Mouse (Mus musculus) regulatory T cell (primary cell): ENCODE data around the gene 5430427O19Rik.

Experiments
- in situ Hi-C: fragments of 300-600 bp; cut with MboI, MseI; formaldehyde crosslinking; loops from one replicate; pipeline ENCODE4 v1.15.1; 2025; ENCODE audit warnings: high pct_unique_total_duplicates

The 5430427O19Rik gene

GRCm38 (mm10) chrX:85869914-85870483 is at the start of gene 5430427O19Rik:
Gene 5430427O19Rik, plus strand, starts transcription at chrX:85870354.
- in situ Hi-C loops: no loop called here

DNA sequence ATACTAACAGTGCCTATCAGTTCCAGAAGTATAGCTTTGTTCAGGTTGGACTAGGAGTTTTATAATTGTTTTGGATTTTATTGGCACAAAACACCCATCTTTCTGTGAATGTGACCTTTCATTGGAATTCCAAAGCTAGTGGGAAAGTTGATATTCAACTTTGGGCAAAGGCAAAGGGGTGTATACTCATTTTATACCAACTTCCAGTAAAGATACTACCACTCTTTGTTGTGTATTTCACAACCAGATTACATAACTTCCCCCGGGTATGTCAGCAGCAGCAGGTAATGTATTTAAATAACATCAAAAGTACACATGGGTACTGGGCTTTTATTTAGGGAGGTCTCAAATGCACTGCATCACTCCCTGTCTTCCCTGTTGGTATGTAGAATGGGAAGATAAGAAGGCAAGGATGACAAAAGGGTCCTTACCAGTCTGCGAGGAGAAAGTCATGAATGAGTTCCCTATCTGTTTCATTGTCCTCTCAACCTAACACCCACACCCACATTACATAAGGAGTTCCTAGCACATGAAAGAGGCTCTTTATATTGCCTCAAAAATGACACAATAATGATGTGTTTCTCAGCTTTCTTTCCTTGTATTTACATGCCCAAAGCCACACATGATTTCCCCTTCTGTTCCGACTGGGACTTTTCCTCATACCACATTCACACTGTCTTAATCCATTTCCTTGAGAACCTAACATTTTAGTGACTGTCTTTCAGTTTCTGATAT is 42.3 kb upstream of the 5430427O19Rik start:
- in situ Hi-C loops: no loop called here

DNA sequence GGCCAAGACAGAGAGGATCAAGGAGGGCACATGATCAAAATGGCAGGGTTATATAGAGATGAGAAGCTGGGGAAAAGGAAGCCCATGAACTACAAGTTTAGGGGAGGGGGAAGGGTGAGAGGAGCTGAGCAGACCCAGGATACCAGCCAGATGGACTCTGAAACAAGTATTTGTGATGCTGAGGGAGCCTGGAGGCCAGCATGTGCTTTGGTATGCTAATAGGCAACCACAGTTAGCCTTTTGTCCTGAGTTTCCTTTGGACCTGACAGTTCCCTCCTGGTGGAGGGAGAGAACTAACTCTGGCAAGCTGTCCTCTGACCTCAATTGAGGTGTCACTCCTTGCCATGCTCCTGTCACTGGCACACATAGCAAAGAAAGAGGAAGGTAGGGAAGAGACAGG is 41.2 kb upstream of the 5430427O19Rik start:
- in situ Hi-C loops: no loop called here

GRCm38 (mm10) chrX:85839174-85839573 is 31.0 kb upstream of the 5430427O19Rik start:
- in situ Hi-C loops: loop anchor here (10.0 kb wide), 1 partner anchor 1034 kb away; no protein-coding TSS in a partner anchor

GRCm38 (mm10) chrX:85855938-85856337 is 14.2 kb upstream of the 5430427O19Rik start:
- in situ Hi-C loops: no loop called here

GRCm38 (mm10) chrX:85857169-85857568 is 13.0 kb upstream of the 5430427O19Rik start:
- in situ Hi-C loops: no loop called here

DNA sequence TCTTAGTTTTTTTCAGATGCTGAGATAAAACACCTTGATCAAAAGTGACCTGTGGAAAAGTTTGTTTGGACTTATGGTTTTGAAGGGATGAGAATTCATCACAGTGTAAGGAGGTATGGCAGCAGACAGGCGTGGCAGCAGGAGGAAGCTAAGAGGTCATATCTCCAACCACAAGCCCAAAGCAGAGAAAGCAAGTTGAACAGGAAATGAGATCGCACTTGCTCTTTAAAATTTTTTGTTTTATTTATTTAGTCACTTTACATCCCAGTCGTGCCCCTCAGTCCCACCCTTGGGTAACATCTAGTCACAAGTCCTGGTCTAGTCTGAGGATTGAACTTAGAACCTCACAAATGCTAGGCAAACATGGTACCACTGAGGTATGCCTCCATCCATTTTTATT is 2.1 kb upstream of the 5430427O19Rik start:
- in situ Hi-C loops: no loop called here

DNA sequence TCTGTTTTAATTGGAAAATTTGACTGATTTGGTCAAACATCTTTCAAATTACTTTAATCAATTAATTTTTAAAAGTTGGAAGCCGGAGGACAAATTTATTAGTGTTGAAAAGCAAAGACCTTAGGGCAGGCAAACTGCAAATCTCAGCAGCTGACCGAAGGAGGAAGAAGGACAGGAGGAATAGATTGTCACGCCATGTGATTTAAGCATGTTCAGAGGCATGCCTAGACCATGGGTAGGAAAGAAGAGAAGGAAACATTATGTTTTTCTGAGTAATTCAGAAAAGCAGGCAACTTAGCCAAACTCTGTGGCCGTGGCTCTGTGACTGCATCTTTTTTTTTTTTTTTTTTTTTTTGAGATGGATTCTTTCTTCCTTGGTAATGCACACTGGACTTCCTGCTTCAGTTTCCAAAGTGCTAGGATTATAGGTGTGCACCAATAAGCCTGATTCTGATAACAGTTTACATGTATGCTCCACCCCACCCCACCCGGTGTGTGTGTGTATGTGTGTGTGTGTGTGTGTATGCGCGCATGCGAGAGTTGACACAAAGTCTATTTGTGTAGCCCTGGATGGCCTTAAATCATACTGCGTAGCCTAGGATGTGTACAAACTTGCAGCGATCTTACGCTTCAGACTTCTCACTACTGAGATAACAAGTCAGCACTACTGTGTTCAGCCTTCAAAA is 1.4 kb downstream of the 5430427O19Rik start:
- in situ Hi-C loops: no loop called here

GRCm38 (mm10) chrX:85874367-85874766 is 4.2 kb downstream of the 5430427O19Rik start:
- in situ Hi-C loops: no loop called here

DNA sequence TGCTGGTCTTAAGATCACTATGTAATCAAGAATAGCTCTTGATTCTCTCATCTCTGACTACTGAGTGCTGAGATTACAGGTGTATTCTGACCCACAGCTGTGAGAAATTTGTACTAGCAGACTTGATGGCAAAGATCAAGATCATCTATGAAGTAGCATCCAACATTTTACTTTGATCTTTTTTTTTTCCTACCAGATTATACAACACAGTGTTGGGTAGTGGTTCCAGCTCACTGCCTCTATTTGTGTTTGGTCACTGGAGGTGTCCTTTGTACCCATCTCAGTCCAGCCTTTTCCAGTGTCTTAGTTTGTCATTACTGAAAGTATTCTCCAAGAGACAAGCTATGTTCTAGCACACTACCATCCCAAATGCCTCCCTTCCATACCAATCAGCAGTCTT is 5.8 kb downstream of the 5430427O19Rik start:
- in situ Hi-C loops: no loop called here

- in situ Hi-C loops: no loop called here
Observed at GRCm38 (mm10) chrX:85877747-85878146, 7.6 kb downstream of the 5430427O19Rik start.

GRCm38 (mm10) chrX:85878293-85878692 is 8.1 kb downstream of the 5430427O19Rik start:
- in situ Hi-C loops: no loop called here

- in situ Hi-C loops: no loop called here
Observed at GRCm38 (mm10) chrX:85879198-85879977, 9.2 kb downstream of the 5430427O19Rik start.

GRCm38 (mm10) chrX:85886651-85887050 is 16.5 kb downstream of the 5430427O19Rik start:
- in situ Hi-C loops: no loop called here

- in situ Hi-C loops: no loop called here
Observed at GRCm38 (mm10) chrX:85901195-85901594, 31.0 kb downstream of the 5430427O19Rik start.

DNA sequence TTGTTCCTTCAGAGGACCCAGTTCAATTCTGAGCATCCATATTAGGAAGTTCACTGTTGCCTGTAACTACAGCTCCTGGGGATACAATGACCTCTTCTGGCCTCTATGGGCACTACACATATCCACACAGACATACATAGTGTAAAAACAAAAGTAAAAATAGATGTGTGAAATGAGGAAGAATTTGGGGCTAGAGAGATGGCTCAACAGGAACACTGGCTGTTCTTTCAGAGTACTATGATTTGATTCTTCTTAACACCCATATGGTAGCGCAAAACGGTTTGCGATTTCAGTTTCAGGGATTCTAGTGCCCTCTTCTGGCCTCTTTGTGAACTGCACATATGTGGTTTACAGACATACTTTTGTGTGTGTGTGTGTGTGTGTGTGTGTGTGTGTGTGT is 48.9 kb downstream of the 5430427O19Rik start:
- in situ Hi-C loops: loop anchor here (5.0 kb wide), 1 partner anchor 242 kb away; no protein-coding TSS in a partner anchor

GRCm38 (mm10) chrX:85932991-85933390 is 62.8 kb downstream of the 5430427O19Rik start:
- in situ Hi-C loops: no loop called here
